Mouse (Mus musculus) adrenal gland (tissue): ENCODE measurements around the gene Ikzf3.

Source experiments
- intact Hi-C: fragments of 180-260 bp; cut with DNase I; formaldehyde crosslinking; loops from one replicate; pipeline ENCODE4 v1.15.1; 2025

Gene Ikzf3

DNA sequence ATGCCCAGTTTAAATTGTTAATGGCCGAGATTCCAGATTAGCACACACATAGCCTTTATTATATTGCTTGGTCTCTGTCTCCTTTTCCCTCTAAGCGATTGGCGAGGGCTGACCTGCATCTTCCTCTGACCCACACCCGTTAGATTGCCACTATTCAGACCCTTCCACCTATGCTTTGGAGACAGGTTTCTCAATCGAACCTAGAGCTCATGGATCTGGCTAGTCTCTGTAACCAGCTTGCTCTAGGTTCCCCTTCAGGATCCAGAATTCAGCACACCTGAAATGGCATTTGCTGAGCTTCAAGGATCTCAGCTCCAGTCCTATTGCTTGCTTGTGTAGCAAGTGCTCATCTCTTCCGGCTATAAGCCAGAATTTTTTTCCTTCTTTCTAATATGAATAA, 23.6 kb upstream of the Ikzf3 start:
- intact Hi-C loops, result no loop called here

DNA sequence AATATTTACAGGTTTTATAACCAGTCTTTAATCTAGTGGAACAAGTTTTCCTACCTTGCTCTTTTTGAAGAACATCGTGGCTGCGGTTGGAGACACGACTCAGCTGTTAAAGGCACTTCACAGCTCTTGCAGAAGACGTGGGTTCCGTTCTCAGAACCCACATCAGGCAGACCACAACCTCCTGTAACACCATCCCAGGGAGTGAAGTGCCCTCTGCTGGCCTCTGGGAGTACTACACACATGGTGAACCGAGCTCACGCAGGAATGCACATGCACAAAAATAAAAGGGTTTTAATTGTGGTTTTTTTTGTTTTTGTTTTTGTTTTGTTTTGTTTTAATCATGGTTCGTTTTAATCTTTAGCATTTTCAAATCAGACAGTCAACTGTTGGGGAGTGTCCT, 22.5 kb upstream of the Ikzf3 start:
- intact Hi-C loops, result no loop called here

DNA sequence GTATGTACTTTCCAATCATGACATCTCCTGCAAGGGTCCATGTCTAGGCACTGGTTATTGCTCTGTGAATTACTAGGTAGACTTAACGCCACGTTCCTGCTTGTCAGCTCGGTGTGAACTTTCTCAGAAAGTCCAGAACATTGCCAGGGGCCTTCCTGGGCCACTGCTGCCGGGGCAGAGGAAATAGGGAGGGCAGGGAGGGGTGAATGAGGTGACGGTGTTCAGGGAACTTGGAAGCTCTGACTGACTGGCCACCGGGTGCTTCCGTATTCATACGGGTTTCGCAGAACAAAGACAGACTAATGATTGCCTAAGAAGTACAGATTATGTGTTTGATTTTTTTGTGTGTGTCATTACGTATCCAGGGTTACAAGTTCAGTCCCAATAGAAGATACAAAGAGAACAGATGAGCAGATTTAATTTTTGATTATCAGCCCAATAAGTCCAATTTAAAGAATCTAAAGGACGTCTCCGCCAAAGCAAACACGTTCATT, 18.1 kb upstream of the Ikzf3 start:
- intact Hi-C loops, result no loop called here

DNA sequence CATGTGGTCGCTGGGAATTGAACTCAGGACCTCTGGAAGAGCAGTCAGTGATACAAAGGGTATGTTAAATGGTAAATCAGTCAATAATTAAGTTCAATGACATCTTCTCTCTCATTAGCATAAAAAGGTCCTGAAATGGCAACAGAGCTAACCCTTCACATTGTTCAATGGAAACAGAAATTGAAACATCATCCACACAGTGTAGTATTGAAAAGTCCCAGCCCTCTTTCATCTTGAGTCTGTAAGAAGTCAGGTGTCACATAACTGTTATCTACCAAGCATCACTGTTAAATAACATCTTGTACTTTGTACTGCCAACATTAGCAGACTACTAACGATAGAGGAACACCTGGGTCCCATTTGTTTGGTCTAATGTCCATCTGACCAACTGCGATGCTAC, 17.2 kb upstream of the Ikzf3 start:
- intact Hi-C loops, result no loop called here

DNA sequence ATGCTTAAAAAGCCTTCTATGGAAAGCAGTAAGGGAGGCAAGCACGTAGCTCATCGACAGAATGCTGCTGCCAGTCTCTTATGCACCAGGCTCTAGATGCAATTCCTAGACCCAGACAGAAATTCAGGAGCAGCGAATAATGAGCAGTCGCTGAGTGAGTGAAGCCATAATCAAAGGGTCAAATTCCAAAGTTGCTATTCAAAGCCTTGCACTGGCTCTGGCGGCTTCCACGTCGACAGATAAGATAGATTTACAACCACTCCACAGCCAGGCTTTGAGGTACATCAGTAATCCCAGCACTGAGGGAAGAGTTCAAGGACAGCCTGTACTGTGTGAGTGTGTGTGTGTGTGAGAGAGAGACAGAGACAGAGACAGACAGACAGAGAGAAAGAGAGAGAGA, 15.1 kb upstream of the Ikzf3 start:
- intact Hi-C loops, result no loop called here

DNA sequence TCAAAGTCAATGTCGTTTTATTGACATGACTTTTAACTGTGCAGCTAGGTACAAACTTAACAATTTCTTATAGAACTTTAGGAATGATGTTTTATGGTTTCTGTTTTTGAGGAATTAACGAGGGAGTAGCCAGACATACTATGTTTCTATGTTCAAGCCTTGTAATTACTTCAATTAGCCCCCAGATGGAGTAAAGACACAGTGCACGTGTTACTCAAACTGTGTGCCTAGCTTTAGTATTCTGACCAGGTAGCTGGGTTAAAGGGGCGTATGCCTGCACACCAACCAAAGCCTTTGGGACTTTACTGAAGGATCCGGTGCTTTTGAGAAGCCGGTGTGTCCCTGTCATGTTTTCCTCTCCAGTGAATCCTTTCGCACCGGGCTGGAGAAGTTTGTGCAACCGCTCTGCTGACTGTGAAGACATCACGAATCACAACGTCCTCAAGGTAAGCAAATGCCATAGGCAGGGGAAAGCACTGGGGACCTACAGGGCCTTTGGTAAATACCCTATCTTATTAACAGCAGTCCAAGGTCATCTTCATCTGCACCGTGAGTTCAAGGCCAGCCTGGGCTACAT, 9.4 kb upstream of the Ikzf3 start:
- intact Hi-C loops, result loop anchor here (2.0 kb wide), 1 partner anchor 42 kb away; no protein-coding TSS in a partner anchor

DNA sequence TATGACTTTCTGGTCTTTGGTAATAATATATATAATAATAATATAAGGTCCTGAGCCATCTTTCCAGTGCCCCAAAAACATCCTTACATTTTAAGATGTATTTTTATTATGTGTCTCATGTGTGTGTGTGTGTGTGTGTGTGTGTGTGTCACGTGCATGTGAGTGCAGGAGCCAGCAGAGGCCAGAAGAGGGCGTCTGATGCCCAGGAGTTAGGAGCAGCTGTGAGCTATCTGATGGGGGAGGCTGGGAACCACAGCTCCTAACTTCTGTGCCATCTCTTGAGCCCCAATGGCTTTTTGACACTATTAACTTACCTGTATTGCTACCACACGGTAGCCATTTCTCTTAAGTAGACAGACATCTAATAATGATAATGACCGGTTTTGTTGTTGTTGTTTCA, 8.1 kb upstream of the Ikzf3 start:
- intact Hi-C loops, result loop anchor here (2.0 kb wide), 1 partner anchor 43 kb away; no protein-coding TSS in a partner anchor

DNA sequence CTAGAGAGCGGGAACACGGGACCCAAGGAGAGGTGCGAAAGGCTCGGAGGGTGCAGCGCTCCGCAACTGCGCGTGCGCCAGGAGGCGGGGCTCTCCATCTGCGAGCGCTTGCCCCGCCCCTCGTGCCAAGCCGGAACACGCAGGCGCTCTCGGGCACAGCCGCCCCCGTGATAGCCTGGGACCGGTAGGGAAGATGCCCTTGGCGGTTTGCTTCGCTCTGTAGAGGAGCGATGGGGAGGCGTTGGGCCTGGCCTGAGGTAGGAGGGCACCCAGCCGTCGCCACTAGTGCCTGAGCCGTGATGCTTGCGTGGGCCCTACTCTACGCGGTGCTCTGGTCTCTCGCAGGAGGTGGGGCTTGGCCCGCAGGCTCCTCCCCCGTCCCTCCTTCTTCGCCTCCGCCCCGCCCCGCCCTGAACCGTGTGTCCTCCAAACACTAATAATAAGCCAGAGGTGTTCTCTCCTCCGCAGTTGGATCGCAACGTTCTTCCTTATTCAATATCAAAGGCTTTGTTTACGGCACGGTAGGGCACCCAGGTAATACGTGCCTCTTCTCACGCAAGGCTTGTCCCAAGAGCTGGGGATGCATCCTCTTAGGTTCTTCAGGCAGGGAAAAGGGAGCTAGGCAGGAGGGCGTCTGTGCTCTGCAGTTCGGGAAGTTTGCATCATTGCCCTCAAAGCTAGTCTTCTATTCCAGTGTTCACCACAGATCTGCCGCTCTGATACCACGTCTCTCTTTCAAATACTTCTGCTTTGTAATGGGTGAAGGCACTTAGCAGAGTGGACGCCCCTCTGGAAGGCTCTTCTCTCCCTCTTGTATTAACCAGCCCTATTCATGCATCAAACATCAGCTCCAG, 5.4 kb upstream of the Ikzf3 start, which contains the start of gene Zpbp2:
Zpbp2 (plus strand) TSS at position 123 of the 854 bp plus-strand sequence.
- intact Hi-C loops, result no loop called here

DNA sequence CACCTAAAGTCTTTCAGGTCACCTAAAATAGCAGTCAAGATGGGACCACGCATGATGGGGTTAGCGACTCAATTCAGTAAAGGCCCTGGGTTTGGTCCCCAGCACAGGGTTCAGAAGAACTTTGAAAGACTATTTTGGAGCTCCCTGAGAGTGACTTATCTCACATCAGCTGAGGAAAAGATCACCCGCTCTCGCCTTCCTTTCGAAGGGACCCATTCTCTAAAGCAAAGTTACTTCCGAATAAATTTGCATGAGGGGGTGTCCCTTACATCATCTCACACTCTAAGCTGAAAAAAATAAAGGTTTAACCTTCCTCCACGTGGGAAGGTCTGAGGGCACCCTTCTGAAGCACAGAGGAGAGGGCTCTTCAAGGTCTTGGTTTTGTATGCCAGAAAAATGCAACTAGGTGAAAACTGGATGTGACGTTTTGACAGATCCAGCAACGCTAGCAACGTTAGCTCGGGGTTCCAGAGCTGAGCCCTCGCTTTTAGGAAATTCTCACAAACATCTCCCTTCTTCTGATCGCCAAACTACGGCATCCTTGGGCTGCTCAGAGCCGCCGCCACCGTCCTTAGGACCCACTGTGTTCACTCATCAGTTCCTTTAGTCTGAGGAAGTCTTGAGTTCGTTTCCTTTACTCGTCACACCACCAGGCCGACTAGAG, 4.6 kb upstream of the Ikzf3 start:
- intact Hi-C loops, result no loop called here

DNA sequence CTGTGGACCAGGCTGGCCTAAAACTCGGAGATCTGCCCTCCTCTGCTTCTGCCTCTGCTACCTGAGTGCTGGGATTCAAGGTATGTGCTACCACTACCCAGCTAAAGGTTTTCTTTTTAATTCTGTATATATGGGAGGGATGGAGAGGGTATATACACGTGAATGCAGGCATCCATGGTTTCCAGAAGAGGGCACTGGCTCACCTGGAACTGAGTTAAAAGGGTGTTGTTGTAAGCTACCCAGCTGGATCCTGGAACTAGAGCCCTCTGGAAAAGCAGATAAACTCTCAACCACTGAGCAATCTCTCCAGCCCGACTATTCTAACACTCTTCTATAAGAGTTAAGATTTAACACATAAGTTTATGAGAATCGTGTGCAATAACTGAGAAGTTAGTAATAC, 3.5 kb upstream of the Ikzf3 start:
- intact Hi-C loops, result no loop called here

DNA sequence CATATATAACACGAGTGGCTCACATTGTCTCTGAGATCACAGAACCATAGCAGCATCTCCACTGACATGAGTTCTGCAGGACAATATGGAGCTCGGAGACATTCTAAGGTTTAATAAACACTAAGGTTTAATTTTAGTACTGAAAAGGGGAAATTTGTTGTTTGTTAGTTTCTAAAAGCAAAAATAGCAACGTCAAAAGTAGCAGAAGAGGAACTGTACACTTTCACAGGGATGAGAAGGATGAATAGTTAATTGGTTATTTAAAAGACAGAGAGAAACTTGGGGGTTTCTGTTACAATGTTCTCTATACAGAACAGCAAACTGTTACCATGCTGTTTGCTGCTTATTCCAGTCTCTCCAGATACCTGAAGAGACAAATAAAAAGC, 1.5 kb upstream of the Ikzf3 start:
- intact Hi-C loops, result no loop called here

DNA sequence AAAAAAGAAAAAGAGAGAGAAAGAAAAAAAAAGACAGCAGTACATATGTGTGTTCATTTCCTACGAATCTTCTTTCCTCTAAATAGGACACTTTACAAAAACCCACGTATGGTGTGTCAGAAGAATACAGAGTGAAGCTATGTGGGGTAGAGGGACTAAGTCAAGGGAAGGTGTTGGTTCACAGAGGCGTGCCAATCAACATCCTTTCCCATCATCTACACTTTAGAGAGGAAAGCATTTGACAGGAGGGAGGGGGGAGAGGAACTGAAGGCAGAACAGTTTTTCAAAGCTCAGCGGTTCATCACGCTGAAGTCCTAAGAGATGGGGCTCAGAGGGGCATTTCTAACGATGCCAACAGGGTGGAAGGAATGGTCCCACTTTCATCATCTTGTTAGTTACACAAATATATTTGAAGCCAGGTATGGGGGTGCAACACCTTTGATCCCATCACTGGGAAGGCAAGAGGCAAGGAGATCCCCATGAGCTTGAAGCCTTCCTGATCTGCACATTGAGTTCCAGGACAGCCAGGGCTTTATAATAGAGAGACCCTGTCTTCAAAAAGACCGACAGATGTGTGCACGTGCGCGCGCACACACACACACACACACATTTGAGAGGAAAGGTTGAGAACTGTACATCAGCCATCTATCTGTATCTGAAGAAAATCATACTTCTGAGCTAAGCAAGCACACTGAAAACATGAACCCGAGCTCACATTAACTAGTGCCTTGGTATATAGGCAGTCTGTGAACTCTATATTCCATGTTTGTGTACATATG, 887 bp upstream of the Ikzf3 start:
- intact Hi-C loops, result no loop called here

DNA sequence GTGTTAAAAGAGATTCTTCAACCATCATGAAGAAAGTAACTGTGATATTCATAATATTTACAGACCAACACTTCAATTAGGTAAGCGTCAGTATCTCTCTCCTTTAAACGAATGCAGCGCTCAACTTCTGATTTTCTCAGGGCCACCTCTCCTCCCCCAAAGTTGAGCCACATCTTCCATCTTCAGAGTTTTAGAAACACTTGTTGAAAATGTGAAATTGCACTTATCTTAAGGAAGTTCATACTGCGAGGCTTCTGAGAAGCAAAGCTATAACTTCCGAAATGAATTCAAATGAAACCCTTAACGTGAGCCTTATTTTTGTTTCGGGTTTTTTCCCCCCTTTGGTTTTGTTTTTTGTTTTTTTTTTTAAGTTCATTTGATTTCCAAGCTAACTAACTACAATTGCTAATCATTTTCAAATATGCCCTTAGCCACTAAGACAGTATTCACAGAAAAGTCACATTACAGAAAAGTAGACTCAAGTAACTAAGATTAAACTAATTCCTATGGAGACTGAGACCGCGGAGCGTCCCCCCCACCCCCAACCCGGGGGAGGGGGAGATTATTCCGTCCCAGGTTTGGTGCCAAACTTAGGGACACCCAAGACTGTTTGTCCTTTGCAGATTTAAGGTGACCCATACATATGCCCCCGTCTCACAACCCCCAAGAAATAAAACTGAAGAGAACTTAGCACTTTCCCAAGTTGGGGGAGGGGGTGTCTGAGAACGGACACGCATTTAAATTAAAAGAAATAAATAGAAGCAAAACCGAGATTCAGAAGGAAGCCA, 747 bp downstream of the Ikzf3 start:
- intact Hi-C loops, result no loop called here

DNA sequence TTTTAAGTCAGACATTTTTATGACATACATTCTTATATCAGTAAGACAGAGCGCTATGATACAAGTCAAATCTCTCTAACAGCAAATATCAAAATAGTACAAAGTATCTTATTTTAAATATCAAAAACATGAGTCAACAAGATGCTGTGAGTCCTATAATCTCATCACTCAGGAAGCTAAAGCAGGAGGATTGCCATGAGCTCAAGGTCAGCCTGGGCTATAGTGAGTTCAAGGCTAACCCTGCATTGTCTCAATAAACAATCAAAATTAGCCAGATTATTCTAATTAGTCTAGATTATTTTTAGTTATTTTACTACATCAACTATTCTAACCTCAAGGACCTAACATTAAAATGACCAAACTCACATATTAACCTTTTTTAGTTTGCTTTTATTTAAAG, 2.4 kb downstream of the Ikzf3 start:
- intact Hi-C loops, result no loop called here

DNA sequence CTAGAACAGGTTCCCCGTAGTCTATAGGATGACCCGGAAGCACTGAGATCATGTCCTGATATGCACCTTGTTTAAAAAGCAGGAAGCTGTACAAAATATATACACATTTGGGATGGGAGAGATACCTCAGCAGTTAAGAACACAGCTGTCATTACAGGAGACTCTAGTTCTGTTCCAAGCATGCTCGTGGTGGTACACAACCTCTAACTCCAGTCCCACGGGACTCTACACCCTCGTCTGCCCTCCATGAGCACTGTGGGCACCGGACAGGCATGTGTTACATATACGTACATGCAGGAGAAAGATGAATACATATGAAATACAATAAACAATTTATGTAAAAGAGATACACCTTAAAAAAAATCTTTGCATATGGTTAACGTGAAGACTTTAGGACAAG, 3.3 kb downstream of the Ikzf3 start:
- intact Hi-C loops, result no loop called here

DNA sequence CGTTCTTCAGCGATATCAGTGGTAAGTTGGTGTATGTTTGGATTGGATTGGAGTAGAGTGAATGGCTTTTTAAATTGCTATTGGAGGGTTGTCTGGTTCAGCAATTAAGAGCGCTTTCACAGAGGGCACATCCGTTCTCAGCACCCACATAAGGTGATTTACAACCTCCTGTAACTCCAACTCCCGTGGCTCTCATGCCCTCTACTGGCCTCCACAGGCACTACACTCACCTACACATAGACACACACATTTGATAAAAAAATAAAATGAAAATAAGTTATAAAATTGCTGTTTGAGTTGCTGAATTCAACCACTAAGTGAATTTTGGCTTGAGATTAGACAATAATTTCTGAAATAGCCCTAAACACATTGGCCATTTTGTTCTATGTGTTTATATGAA, 5.5 kb downstream of the Ikzf3 start:
- intact Hi-C loops, result no loop called here

DNA sequence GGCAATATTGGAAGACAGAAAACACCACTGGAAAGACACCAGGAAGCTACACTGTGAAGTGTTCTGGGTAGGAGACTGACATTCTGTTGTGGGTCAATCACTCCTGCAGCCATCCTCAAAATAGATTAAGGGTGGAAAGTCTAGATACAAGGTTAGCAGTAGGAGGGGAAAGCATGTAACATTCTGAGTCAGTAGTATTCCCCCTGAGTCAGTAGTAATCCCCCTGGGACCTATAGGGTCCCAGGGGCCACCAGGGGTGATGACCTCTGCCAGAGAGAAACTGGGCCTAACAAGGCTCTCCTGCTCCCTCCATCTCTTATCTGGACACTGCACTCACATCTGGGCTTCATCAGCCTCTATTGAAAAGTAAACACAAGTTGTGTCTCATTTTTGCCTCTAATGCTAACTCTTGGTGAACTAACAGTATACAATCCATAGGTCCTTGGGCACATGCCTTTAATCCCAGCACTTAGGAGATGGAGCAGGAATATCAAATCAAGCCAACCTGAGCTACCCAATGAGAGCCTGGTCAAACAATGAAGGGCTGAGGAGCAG, 8.3 kb downstream of the Ikzf3 start:
- intact Hi-C loops, result no loop called here

DNA sequence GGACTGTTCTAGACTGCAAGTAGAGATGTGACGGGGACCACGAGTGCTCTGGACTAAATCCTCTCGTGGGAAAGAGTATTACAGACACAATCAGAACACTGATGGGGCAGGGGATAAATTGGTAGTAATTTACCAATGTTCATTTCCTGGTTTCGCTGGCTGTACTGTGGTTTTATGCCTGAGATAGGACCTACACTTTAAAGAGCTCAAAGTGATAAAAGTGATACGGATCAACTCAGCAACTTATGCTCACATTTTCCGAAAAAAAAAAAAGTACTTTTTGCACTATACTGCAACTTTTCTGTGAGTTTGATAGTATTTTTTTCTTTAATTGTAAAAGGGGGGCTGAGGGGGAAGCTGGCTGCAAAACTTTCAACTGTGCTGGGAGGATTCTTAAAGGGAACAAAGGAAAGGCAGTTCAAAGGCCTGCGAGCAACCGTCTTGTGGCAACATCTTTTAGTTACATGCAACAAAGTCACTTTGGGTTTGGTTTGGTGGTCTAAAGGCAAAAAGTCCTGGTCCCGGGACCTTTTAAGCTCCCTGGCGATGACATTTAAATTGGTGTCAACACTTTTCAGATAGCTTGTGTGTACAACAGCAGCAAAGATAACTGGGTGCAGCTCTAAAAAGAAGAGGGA, 18.9 kb downstream of the Ikzf3 start:
- intact Hi-C loops, result no loop called here

DNA sequence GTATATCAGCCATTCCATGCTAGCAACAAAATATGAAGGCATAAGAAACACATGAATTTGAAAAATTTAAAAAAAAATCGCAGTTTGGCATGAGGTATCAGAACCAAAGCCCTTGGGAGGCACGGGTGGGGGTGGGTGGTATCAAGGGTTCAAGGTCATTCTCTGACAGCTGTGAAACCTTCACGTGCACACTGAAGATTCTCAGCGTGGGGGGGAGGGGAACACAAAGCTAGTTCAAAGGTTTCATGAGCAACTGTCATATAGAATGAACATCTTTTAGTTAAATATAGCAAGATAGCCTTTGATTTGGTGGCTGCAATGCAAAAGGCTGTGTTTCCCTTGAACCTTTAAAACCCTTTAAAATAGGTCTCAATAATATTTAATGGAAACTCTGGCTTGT, 20.7 kb downstream of the Ikzf3 start:
- intact Hi-C loops, result no loop called here

DNA sequence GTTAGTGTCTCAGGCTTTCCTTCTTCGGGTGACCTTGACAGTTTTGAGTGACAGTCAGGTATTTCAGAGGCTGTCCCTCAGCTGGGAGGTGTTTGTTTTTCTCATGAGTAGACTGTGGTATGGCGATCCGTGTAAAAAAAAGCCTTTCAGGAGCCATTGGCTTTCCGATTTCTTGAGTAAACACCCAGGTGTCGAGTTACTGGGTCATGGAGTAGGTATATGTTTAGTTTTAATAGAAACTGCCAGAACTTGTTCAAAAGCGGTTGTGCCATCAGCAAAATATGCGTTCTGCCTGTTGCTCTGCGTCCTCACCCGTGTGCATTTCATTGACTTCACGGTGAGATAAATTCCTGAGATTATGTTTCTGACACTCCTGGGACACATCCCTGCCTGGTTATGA, 25.4 kb downstream of the Ikzf3 start:
- intact Hi-C loops, result no loop called here
